Mouse (Mus musculus) induced T-regulatory cell, adult 2 months (primary cell): ENCODE results near the gene Krt7.
A peak's percentile ranks its signal among the peaks of the same experiment; 100 is the strongest.

ENCODE experiments used
- DNase-seq: peaks from one replicate; pipeline ENCODE4 v3.0.0-alpha.2; 2012; ENCODE audit warnings: low read depth

Krt7 gene

GRCm38 (mm10) chr15:101376776-101377061 lies 34.1 kb upstream of the Krt7 start:
- no peak for DNase-seq

DNA sequence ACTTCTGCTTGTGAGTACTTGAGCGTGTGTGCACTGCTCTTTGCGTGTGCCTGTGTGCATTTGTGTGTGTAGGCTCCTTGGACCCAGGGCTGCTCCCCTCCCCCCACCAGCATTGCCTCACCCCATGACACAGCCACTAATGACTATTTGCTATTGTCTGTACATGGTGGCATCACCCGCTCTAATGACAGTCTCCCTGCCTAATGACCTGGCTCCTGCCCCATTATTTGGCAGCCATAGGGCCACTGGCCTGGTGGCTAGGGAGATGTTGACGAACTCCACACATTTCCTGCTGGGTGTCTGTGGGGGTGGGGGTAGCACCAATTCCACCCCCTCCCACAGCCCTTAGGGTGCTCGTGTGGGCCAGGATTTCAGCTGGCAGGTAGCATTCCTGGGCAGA lies 32.2 kb upstream of the Krt7 start:
- DNase-seq: no peak

- no peak for DNase-seq
Observed at GRCm38 (mm10) chr15:101381758-101382157, 29.1 kb upstream of the Krt7 start.

- no peak for DNase-seq
Observed at GRCm38 (mm10) chr15:101382811-101383210, 28.0 kb upstream of the Krt7 start.

DNA sequence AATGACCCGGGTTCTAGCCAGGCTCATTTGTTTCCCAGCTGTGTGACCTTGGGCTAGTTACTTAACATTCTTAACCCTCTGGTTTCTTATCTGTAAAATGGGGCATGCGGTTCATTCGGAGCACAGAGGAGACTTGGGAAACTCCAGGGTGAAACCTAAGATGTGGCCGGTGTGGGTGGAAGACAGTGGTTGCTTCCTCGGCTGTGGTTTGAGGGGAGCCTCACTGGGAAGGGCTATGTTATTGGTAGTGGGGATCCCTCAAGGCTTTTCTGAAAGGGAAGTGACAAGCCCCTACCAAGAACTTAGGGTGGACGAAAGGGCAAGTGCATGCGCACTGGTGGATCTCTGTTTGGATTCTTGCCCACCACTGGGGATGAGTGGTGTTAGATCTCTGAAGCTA lies 26.2 kb upstream of the Krt7 start:
- DNase-seq: no peak

- DNase-seq: no peak
Observed at GRCm38 (mm10) chr15:101385064-101385463, 25.8 kb upstream of the Krt7 start.

DNA sequence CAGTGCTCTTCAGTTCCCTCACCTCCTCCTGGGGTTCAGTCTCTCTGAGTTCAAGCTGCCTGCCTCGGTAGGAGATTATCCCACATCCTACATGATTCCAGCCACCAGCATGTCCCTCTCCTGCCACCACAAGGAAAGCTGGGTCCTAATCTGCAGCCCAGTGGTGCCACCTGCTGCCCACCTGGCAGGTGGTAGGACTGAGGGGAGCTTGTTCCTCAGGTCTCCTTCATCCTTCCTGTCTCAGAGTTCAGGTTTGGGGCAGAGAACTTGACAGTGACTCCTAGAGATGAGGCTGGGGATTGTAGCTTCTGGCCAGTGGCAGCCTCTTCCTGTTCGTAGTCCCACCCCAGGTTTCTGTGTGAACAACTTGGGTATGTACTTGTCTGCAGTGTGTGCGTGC lies 23.7 kb upstream of the Krt7 start:
- DNase-seq: peak; percentile 45

DNA sequence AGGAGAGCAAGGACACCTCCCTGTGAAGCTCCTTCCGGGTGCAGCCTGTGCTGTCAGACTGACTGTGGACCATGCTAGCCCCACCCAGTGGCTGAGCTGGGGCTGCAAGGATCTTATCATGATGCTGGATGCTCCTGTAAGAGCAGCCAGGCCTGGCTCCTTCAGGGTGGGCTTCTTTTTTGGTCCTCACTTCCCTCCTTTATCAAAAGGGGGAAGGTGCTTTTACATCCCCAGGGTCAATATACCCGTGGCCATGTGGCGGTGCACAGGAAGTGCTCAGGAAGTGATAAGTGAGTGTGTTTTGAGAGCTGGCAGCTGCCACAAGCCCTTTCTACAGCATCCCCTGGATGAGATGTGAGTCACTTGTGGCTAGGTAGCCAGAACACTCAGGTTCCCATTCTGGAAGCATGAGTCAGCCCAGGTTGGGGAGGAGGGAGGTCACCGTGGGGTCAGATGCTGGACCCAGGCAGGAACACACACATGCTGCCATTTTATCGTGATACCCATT lies 22.8 kb upstream of the Krt7 start:
- DNase-seq: peak; percentile 64

DNA sequence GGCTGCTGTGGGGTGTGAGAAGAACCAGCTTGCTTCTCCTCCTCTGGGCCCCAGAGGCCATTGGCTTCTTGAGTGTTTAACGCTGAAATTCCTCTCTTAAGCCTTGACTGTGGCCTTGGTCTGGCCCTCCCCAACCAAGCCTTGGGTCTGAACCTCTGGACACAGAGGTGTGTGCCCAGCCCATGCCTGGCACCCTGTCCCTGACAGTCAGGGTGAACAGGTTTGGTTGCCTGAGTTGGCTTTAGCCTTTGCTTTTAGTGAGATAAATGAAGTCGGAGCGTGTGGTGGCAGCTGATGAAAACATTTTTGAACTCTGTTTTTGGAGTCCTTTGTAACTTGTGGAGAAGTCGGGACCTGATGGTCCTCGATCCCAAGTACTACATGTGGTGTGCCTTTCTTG lies 20.6 kb upstream of the Krt7 start:
- DNase-seq: no peak

DNA sequence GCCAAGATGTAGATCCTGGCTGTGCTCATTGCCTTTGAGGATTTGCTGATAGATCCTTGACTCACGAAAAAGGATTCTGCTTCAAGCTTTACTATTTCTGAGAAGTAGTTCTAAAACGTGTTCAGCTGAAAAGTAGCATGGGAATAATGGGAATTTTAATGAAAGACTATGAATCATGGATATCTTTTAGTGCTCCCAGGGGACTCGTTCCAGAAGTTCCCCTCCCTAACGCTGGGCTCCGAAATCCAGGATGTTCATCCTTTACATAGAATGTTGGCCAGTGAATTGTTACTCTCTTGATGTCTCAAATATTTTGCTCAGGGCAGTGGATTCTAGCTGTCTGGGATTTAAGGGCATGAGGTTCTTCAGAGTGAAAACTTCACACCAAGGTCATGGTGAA lies 18.6 kb upstream of the Krt7 start:
- no peak for DNase-seq

DNA sequence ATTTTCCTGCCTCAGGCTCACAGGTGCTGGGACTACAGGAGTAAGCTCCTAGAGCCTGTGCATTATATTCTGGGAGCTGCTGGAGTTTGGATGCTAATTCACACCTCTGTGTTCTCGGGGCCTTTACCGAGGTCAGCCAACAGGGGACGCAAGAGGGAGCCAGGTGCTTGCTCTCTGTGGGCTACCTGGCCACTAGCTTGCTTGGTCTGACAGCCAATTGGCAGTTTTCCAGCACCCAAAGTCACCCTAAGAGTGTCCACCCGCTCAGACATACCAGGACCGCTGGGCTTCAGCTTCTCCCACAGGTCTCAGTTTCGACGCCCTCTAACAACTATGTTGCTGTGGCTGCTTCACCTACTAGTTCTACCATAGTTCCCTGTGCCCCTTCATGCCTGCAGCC lies 15.9 kb upstream of the Krt7 start:
- no peak for DNase-seq

GRCm38 (mm10) chr15:101396466-101396865 lies 14.4 kb upstream of the Krt7 start:
- DNase-seq: no peak

DNA sequence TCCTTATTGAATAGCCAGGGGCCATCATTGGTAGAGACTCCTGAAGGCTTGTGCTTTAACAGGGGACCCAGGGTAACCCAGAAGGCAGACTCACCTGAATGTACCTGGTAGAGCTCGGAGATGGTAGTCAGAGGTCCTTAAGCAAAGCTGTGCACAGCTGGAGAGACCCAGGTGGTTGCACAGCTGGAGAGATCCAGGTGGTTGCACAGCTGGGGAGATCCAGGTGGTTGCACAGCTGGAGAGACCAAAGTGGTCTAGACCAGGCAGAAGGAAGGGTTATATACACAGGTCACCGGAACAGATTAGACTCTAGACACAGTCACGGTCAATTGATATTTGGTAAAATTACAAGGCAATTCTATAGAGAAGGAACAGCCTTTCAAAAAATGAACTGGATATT lies 13.9 kb upstream of the Krt7 start:
- no peak for DNase-seq

- DNase-seq: no peak
Observed at GRCm38 (mm10) chr15:101397683-101398082, 13.2 kb upstream of the Krt7 start.

DNA sequence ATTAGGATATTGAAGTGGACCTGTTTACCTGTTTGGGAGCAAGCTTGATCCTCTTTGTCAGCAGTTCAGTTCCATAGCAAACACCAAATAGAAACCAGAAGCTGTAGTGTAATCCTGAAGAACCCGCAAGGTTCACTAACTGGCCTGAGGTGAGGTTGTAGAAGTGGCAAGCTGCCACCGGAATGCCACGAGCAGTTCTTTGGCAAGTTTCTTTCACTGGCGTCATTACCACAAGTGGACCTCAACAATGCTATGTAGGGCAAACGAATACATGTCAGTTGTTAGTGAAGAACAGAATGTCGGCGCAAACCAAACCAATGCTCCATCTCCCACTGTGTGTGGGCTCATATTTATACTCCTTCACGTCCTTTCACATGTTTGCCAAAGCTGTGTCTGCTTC lies 12.6 kb upstream of the Krt7 start:
- DNase-seq: no peak

DNA sequence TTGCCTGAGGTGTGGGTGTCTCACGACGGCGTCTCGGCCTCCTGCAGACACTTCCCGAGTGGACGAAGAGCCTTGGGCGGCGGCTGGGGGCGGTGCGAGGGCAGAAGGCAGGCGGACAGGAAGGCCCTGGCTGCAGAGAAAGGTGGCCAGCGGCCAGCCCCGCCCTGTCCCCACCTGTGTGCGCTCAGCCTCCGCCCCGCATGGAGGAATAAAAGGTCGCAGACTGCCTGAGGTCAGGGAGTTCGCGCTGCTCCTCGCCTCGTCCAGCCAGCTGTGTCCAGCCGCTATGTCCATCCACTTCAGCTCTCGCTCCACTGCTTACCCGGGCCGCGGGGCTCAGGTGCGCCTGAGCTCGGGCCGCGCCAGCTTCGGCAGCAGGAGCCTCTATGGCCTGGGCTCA lies 1.3 kb downstream of the Krt7 start:
- DNase-seq: no peak

GRCm38 (mm10) chr15:101413916-101414635 lies 3.2 kb downstream of the Krt7 start:
- DNase-seq: no peak

DNA sequence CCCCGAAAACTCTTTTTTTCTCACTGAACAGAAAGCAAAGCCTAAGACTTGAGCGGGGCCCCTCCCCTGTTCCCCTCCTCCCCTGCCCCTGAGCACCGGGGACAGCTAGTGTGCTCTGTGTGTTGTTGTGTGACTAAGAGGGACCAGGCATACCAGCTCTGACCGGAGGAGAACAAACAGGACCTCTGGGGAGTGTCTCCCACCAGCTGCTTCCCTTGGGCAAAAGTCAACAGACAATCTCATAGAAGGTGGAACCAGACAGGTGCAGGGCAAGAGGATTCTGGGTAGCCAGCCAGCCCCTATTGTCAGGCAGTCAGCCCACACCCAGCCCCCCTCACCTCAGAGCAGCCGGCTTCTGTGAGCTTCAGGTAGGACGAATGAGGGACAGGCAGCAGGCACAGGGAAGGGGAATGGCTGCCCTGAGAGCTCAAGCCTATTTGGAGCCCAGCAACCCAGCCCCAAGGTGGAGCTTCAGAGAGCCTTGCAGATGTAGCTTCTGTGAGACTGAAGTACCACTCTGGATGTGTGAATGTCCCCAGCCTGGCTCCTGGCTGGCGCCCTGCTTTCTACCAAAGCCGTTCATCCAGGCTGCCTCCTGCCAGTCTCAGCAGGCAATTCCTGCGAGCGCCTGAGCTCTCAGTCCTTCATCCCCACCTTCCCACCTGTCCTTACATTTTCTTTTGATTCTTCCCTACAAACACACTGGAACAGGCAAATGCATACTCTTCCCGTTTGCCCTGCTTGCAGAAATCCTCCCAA lies 4.1 kb downstream of the Krt7 start:
- no peak for DNase-seq

- no peak for DNase-seq
Observed at GRCm38 (mm10) chr15:101418950-101419349, 8.1 kb downstream of the Krt7 start.

GRCm38 (mm10) chr15:101420903-101421302 lies 10.1 kb downstream of the Krt7 start:
- DNase-seq: no peak

GRCm38 (mm10) chr15:101424914-101425313 lies 14.1 kb downstream of the Krt7 start:
- no peak for DNase-seq

DNA sequence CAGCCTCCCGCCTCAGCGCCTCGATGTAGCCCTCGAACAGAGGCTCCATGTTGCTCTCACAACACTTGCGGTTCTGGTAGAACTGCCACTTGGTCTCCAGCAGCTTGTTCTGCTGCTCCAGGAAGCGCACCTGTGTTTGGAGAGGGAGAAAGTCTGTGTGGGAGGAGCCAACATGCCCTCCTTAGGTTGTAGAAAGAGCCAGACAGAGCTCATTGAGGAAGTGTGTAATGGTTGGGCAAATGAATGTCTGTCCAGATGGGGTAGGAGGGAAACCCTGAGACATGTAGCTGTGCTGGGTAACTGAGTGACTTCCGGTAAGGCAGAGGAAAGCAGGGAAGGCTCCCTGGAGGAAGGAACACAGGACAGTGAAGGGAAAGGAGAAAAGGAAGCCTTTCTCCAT lies 25.8 kb downstream of the Krt7 start:
- DNase-seq: no peak

DNA sequence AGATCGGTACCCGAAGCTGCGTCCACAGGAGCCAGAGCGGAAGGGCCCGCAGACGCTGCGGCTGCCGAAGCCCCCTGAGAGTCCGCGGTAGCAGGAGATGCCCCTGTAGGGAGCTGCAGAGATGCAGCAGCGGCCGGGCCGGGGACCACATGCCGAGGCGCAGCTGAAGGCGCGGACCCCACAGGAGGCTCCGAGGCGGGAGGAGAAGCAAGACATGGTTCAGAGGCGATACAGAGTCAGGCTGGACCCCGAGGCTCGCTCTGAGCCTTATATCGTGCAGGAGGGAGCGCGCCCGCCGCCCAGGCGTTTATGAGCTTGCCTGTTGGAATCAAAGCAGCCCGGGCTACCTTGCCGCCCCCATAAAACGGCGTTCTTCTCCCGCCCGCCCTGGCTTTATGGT lies 27.7 kb downstream of the Krt7 start, which contains the start of gene Krt87:
Krt87 (minus strand) TSS at position 250 of the 400 bp plus-strand sequence.
- no peak for DNase-seq

- no peak for DNase-seq
Observed at GRCm38 (mm10) chr15:101440837-101441236, 30.0 kb downstream of the Krt7 start.
